Mouse (Mus musculus): ENCODE results near the gene Ubxn6.
"Not testable (repeated sequence)": the region's sequence is repeated elsewhere in the genome, so short reads cannot be mapped to it uniquely, and the experiment has no call there.

Gene Ubxn6

DNA sequence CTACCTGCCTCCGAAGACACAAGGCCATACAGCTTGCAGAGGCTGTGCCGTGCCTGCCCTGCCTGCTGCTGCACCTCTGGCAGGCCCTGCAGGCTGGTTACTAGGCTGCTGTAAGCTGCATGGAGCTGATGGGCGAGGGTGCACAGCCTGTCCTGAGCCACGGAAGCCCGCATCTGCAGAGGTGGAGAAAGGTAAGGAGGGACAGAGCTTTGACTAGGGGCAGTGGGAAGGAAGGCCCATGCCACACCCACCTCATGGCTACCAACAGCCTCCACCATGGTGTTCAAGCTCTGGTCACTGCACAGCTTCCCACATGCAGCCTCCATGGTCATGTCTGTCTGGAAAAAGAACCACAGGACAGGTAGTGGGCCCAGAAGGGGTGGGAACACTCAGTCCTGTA, 27.3 kb upstream of the Ubxn6 start:
- DNase-seq (ENCODE audit: low read depth in 1 of 2, low spot score in 2 of 2), result no peak

DNA sequence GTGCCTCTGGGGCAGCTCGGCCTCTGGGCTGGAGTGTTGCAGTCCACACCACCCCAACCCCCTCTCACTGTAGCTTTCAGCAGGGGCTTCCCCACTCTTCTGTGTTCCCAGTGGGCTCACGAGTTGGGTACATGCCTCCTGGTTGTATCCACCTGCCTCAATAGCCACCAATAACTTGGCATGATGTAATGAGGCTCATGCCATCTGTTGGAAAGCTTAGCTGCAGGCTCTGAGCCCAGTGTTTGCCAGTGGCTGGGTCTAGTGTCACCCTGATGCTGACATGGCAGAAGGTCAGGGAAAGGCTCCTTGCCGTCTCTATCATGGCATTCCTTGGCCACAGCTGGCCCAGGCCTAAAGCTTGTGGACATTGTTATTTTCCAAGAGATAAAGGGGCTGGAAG, 26.0 kb upstream of the Ubxn6 start:
- DNase-seq (ENCODE audit: low read depth in 1 of 2, low spot score in 2 of 2), result no peak

DNA sequence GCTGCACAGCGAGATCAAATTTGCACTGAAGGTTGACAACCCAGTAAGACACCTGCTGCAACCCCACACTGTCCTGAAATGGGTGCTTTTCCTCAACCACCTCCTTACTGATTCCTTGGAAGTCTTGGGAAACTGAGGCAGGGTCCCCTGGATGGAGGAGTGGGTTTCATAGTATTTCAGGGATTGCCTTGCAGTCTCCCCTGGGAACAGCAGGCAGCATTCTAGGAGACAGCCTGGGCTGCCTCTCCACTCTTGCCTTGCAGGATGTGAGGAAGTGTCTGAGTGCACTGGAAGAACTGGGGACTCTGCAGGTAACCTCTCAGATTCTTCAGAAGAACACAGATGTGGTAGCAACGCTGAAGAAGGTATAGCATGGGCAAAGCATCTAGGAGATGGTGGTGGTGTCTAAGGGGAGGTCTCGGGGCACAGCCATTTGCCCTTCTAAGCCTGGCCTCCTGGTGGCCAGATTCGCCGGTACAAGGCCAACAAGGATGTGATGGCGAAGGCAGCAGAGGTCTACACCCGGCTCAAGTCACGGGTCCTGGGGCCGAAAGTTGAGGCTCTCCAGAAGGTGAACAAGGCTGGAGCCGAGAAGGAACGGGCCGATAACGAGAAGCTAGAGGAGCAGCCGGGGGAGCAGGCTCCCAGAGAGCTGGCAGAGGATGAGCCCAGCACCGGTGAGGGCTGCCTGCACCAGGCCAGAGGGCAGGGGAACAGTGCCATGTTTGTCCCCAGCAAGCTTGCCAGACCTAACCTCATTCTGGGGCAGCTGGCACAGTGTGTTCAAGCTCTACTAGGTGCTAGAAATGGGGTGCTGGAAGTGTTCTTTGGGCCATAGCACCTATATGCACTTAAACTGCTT, 24.1 kb upstream of the Ubxn6 start:
- no peak for DNase-seq (ENCODE audit: low read depth in 1 of 2, low spot score in 2 of 2)

- DNase-seq (ENCODE audit: low read depth in 1 of 2, low spot score in 2 of 2), result no peak
Measured at GRCm38 (mm10) chr17:56098180-56098579, 23.4 kb upstream of the Ubxn6 start.

- DNase-seq (ENCODE audit: low read depth in 1 of 2, low spot score in 2 of 2), result no peak
Measured at GRCm38 (mm10) chr17:56096883-56097282, 22.1 kb upstream of the Ubxn6 start.

DNA sequence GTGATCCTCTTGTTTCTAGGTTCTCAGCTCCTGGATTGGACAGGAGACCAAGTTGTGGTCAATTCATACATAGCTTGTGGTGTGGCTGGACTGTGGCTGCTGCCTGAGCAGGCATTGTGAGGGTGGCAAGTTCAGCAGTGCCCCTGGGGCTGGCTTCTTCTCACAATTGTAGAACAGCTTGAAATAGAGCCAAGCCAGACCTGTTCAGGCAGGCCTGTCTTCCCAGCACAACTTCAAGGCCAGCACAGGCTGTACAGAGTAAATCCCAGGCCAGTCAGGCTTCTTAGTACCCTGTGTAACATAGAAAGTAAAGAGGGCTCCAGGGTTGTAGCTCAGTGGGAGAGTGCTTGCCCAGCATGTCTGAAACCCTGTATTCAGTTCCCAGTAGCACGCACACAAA, 18.0 kb upstream of the Ubxn6 start:
- DNase-seq (ENCODE audit: low read depth in 1 of 2, low spot score in 2 of 2), result no peak

DNA sequence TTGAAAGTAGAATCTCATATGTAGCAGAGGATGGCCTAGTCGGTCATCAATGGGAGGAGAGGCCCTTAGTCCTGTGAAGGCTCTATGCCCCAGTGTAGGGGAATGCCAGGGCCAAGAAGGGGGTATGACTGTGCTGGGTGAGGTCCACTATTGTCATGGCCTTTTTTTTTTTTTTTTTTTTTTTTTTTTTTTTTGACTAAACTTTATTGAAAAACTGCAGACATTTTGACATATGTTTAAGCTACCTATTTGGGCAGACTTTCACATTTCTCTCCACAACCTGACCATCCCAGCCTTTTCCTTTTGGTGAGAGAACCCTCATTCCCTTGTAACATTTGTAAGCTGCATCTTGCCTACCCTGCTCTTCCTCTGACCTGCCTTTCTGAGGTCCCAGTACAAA, 17.5 kb upstream of the Ubxn6 start:
- no peak for DNase-seq (ENCODE audit: low read depth in 1 of 2, low spot score in 2 of 2)

DNA sequence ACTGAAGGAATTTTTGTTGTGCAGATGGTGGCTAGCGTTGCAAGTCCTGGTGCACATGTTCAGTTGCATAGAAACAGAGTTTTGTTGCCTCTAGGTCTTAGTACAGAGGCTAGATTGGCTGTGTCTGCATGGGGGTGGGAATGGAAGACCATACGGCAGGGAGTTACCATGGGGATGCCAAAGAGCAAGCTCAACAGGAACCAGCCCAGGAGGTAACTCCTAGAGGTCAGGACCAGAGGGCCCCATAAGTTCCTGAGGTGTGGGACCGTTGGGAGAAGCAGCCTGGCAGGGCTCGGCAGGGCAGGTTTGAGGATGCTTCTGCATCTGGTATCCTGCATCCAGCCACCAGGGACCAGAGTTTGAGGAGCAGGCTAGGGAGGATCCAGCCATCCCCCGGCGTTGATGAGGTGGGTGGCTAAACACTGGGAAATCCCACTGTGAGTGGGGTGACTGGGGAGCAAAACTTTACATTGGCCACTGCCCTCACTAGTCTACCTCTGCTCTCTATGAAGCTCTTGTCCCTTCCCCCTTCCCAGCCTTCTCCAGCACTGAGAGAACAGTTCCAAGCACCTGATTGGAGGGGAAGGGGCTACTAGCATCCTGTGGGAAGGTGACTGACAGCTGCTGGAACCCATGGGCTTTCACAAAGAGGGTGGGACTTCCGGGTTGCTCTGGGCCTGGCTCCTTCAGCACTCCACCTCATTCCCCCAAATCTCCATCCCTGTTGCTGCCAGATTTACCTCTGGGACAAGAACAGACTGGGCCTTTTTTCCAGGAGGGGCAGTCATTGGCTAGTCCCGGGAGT, 6.2 kb upstream of the Ubxn6 start:
- no peak for DNase-seq (ENCODE audit: low read depth in 1 of 2, low spot score in 2 of 2)

DNA sequence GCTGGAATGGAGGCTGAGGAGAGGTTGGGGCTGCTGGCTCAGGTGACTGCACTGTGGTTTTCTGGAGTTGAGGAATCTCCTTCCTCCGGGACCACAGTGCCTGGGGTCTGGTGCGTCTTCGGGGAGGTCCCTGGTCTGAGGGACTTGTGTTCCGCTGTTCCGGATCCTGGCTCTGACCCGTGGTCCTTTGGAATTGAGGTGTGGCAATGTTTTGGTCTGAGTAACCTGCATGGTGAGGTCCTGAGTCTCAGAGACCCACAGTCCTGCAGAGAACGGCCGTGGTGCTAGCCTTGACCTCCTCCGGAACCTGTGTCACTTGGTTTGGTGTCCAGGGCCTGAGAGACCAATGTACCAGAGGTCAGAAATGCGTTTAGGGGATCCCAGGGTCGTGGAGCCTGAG, 5.1 kb upstream of the Ubxn6 start:
- DNase-seq (ENCODE audit: low read depth in 1 of 2, low spot score in 2 of 2), result peak in 1 of 2 experiments; percentile 8

- DNase-seq (ENCODE audit: low read depth in 1 of 2, low spot score in 2 of 2), result peak; percentile 99 to 100
Measured at GRCm38 (mm10) chr17:56078880-56079795, 4.3 kb upstream of the Ubxn6 start, which contains the start of gene Hdgfl2. Gene Hdgfl2, plus strand, starts transcription at chr17:56079634.

DNA sequence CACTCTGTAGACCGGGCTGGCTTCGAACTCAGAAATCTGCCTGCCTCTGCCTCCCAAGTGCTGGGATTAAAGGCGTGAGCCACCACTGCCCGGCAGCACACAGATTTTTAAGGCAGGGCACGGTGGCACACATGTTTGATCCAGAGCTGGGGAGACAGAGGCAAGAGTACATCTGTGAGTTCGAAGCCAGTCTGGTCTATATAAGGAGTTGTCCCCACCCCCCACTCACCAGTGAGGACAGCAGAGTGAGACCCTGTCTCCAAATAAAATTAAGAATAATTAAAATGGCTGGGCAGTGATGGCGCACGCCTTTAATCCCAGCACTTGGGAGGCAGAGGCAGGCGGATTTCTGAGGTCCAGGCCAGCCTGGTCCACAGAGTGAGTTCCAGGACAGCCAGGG, 3.5 kb upstream of the Ubxn6 start:
- not testable (repeated sequence) for DNase-seq (ENCODE audit: low read depth in 1 of 2, low spot score in 2 of 2)

- no peak for DNase-seq (ENCODE audit: low read depth in 1 of 2, low spot score in 2 of 2)
Measured at GRCm38 (mm10) chr17:56077523-56077922, 2.7 kb upstream of the Ubxn6 start.

GRCm38 (mm10) chr17:56074097-56074826, 566 bp downstream of the Ubxn6 start:
- DNase-seq (ENCODE audit: low read depth in 1 of 2, low spot score in 2 of 2), result peak; percentile 52 to 78

GRCm38 (mm10) chr17:56072243-56072642, 2.6 kb downstream of the Ubxn6 start:
- DNase-seq (ENCODE audit: low read depth in 1 of 2, low spot score in 2 of 2), result no peak

GRCm38 (mm10) chr17:56071126-56071525, 3.7 kb downstream of the Ubxn6 start:
- no peak for DNase-seq (ENCODE audit: low read depth in 1 of 2, low spot score in 2 of 2)

- no peak for DNase-seq (ENCODE audit: low read depth in 1 of 2, low spot score in 2 of 2)
Measured at GRCm38 (mm10) chr17:56069066-56069465, 5.8 kb downstream of the Ubxn6 start.

DNA sequence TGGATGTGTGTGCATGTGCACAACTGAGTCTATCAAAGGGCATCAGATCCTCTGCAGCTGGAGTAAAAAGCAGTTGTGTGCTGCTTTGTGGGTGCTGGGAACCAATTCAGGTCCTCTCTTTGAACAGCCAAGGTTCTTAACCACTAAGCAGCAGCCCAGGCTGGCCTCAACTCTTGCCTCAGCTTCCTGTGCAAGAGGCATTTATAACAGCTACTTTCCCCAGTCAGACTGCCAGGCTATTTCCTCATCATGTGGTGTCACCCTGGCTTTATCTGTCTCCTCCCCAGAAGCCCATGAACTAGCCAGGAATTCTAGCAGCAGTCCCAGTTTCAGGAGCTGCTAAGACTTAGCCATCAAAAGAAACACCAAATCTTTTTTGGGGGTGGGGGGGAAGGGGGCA, 8.4 kb downstream of the Ubxn6 start:
- no peak for DNase-seq (ENCODE audit: low read depth in 1 of 2, low spot score in 2 of 2)

DNA sequence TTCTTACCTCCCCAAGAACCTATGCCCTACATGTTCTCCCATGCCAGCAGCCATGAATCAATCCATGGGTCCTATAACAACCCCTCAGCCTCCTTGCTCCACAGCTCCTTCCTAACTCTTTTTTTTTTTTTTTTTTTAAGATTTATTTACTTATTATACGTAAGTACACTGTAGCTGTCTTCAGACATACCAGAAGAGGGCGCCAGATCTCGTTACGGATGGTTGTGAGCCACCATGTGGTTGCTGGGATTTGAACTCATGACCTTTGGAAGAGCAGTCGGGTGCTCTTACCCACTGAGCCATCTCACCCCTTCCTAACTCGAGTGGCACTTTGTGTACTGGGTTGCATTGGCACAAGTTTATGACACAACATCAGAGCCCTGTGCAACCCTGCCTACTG, 9.1 kb downstream of the Ubxn6 start:
- not testable (repeated sequence) for DNase-seq (ENCODE audit: low read depth in 1 of 2, low spot score in 2 of 2)

GRCm38 (mm10) chr17:56062081-56062480, 12.7 kb downstream of the Ubxn6 start:
- DNase-seq (ENCODE audit: low read depth in 1 of 2, low spot score in 2 of 2), result no peak

GRCm38 (mm10) chr17:56057381-56058120, 17.3 kb downstream of the Ubxn6 start:
- DNase-seq (ENCODE audit: low read depth in 1 of 2, low spot score in 2 of 2), result no peak
